Mouse (Mus musculus) midbrain, embryonic 13.5 days (tissue): ENCODE results near the gene Drd1. TPM values are rescaled to one million over a fixed set of nuclear protein-coding genes. Genes with fewer than 3 reads are reported as not detected.

ENCODE experiments used
- ATAC-seq: fragments of 200-750 bp; cut with Nextera tagmentation; 2 replicates; pipeline ENCODE4 v1.8.0; 2017; ENCODE audit warnings: mild to moderate bottlenecking, moderate TSS enrichment, moderate library complexity
- H3K27ac ChIP-seq: fragments of 300-500 bp; sonication (generic); 2 replicates; pipeline ENCODE4 v1.5.1; 2015; ENCODE audit warnings: inconsistent platforms, mild to moderate bottlenecking, moderate library complexity
- H3K27me3 ChIP-seq: fragments of 300-500 bp; sonication (generic); 2 replicates; pipeline ENCODE4 v1.6.1; 2015; ENCODE audit warnings: mild to moderate bottlenecking, inconsistent platforms
- H3K36me3 ChIP-seq: fragments of 300-500 bp; sonication (generic); 2 replicates; pipeline ENCODE4 v1.6.1; 2015; ENCODE audit warnings: mild to moderate bottlenecking, inconsistent platforms
- H3K4me1 ChIP-seq: fragments of 300-500 bp; sonication (generic); replicated peaks from 2 replicates; pipeline ENCODE4 v1.6.1; 2015; ENCODE audit warnings: inconsistent platforms
- H3K4me2 ChIP-seq: fragments of 300-500 bp; sonication (generic); replicated peaks from 2 replicates; pipeline ENCODE4 v1.6.1; 2015; ENCODE audit warnings: moderate library complexity, mild to moderate bottlenecking, inconsistent platforms
- H3K4me3 ChIP-seq: fragments of 300-500 bp; sonication (generic); replicated peaks from 2 replicates; pipeline ENCODE4 v1.5.1; 2015; ENCODE audit warnings: mild to moderate bottlenecking, inconsistent platforms
- H3K9ac ChIP-seq: fragments of 300-500 bp; sonication (generic); replicated peaks from 2 replicates; pipeline ENCODE4 v1.6.1; 2015; ENCODE audit warnings: mild to moderate bottlenecking, inconsistent platforms
- H3K9me3 ChIP-seq: fragments of 300-500 bp; sonication (generic); 2 replicates; pipeline ENCODE4 v1.6.1; 2016; ENCODE audit warnings: mild to moderate bottlenecking, inconsistent platforms
- WGBS: fragments of 180-500 bp; shearing (Covaris S2); methylation state at CpG from one replicate; pipeline ENCODE4 v1.1.7; 2015; 5-methylcytosine and 5-hydroxymethylcytosine counted together
- polyA plus RNA-seq: library from polyadenylated mRNA; unstranded; fragments of >200 nt; fragmentation: Nextera tagmentation; extraction: Ambion mirVana; gene quantifications from 2 replicates; pipeline ENCODE4 v1.2.1, GENCODE M21; 2015

Drd1 gene
- polyA plus RNA-seq = 1.2 and 2.0 TPM in 2 replicates

DNA sequence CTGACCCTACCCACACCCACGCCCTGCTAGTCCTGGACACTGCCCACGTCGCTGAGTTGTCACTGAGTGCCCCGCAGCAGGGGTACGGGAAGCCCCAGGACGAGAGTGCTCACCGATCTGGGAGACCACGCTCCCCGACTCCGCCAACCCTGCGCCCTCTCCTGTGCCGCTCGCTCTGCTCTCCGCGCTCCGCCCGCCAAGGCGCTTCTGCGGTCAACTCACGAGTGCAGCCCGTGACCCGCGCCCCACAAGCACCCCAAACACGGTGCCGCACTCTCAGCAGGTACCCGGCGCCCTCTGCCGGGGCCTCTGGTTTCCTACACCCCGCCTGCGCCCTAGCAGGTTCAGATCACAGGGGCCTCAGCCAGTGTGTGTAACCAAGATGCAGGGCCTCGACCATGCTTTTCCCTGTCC is at the start of gene Drd1:
Gene Drd1, minus strand, starts transcription at position 258 of the 414 bp plus-strand sequence.
- ATAC-seq = peak; percentile 89
- WGBS = under 1% methylated on average over 31 of the region's 31 CpGs
- Histone ChIP-seq H3K9me3 (no peaks in the 10 kb centered on the region), H3K9ac (peak within 1 kb of the TSS; percentile 63), H3K36me3 (no peaks in the 10 kb centered on the region), H3K4me3 (peak within 1 kb of the TSS; percentile 46), H3K27me3 (peaks cover 36% of the 10 kb centered on the region), H3K27ac (no peak within 1 kb of the TSS), H3K4me1 (peaks cover 19% of the 10 kb centered on the region), H3K4me2 (peak within 1 kb of the TSS; percentile 93)

- ATAC-seq = no peak
- Histone ChIP-seq H3K4me3 (no peak overlapping the region), H3K9me3 (no peaks in the 10 kb centered on the region), H3K27ac (no peak overlapping the region), H3K4me2 (no peak overlapping the region), H3K36me3 (peaks cover 43% of the 10 kb centered on the region), H3K9ac (no peak overlapping the region), H3K27me3 (no peaks in the 10 kb centered on the region), H3K4me1 (peaks cover 11% of the 10 kb centered on the region)
- WGBS = 90% methylated on average over 10 of the region's 10 CpGs
Measured at GRCm38 (mm10) chr13:54103866-54104265, 48.4 kb upstream of the Drd1 start.

- H3K9me3 ChIP-seq = no peaks in the 10 kb centered on the region
- H3K4me2 ChIP-seq = no peak overlapping the region
- no peak overlapping the region for H3K27ac ChIP-seq
- peaks cover 43% of the 10 kb centered on the region for H3K36me3 ChIP-seq
- ATAC-seq = no peak
- no peaks in the 10 kb centered on the region for H3K27me3 ChIP-seq
- H3K4me3 ChIP-seq = no peak overlapping the region
- WGBS = 91% methylated on average over 3 of the region's 3 CpGs
- H3K9ac ChIP-seq = no peak overlapping the region
- peaks cover 11% of the 10 kb centered on the region for H3K4me1 ChIP-seq
Measured at GRCm38 (mm10) chr13:54103271-54103670, 47.8 kb upstream of the Drd1 start.

DNA sequence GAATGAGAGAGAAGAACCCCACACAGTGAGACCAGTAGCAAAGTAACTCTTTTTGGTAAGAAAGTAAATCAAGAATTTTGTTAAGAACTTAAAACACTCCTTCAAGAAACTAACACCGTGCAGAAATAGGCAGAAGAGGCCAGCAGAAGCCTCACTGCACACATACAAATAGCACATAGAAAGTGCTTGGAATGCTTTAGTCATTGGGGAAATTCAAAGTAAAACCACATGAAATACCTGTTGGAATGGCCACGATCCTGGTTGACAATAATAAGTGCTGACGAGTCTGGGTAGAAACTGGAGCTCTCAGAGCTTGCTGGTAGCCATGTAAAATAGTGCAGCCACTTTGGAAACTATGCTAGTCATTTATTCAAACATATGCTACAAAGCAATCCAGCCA is 46.6 kb upstream of the Drd1 start:
- Histone ChIP-seq H3K9me3 (no peaks in the 10 kb centered on the region), H3K4me3 (no peak overlapping the region), H3K4me1 (peaks cover 11% of the 10 kb centered on the region), H3K4me2 (no peak overlapping the region), H3K27ac (no peak overlapping the region), H3K27me3 (no peaks in the 10 kb centered on the region), H3K9ac (no peak overlapping the region), H3K36me3 (peaks cover 46% of the 10 kb centered on the region)
- WGBS = 89% methylated on average over 3 of the region's 3 CpGs
- ATAC-seq = no peak

DNA sequence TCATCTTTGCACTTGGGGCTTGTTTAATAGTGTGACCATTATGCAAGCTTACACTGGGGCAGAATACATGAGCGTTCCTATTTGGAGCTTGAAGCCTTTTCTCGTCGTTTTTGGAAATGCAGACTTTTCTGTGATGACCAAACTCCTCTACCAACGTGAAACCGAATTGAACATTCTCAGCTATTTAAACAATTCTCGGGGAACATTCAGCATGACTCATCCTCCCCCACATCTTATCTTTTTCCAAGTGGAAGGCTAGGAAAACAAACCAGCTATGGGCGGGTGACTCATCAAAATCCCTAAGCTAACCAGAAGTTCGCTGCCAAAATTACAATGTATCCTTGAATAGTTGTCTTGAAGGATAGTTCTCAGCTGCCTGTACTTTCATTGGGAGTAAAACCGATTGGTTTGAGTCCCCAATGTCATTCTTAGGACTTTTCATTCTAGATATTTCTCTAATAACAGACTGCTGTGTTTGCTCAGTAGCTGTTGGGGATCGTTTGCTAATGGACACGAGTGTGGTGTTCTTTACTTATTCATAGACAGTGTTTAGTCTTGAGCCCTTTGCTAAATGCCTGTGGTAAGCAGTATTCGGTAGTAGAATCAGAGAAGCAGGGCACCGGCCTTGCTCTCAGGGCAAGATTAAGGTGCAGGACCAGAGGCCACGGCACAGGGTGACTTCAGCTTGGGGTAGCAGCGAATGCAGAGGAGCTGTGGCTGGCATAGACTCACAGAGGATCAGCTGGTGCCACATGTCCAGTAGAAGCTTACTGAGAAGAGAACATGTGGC is 45.7 kb upstream of the Drd1 start:
- Histone ChIP-seq H3K9me3 (no peaks in the 10 kb centered on the region), H3K27ac (no peak overlapping the region), H3K4me1 (peaks cover 11% of the 10 kb centered on the region), H3K4me3 (no peak overlapping the region), H3K36me3 (peaks cover 47% of the 10 kb centered on the region), H3K4me2 (no peak overlapping the region), H3K9ac (no peak overlapping the region), H3K27me3 (no peaks in the 10 kb centered on the region)
- 94% methylated on average over 15 of the region's 15 CpGs for WGBS
- no peak for ATAC-seq

GRCm38 (mm10) chr13:54097797-54098196 is 42.3 kb upstream of the Drd1 start:
- H3K9ac ChIP-seq = no peak overlapping the region
- no peaks in the 10 kb centered on the region for H3K9me3 ChIP-seq
- H3K4me1 ChIP-seq = peaks cover 11% of the 10 kb centered on the region
- ATAC-seq = no peak
- H3K27me3 ChIP-seq = no peaks in the 10 kb centered on the region
- WGBS = 92% methylated on average over 6 of the region's 6 CpGs
- no peak overlapping the region for H3K4me2 ChIP-seq
- H3K36me3 ChIP-seq = peaks cover 67% of the 10 kb centered on the region
- no peak overlapping the region for H3K4me3 ChIP-seq
- H3K27ac ChIP-seq = no peak overlapping the region

DNA sequence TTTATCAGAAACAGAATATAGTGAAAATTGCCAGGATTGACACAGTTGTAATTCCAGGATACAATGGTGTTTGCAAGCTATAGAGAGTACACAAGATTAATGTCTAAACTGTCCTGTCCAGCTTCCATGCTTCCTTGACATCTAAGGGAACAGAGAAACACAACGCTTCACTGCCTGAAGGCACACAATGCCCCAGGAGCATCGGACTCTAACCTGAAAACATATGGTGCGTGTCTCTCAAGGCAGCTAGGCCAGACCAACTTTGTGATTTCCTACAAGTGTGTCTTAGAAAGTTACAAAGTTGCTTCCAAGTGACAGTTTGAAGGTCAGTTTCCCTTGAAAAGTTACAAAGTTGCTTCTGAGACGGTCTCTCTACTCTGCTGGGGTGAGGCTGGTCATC is 41.7 kb upstream of the Drd1 start:
- WGBS = 94% methylated on average over 4 of the region's 4 CpGs
- peaks cover 11% of the 10 kb centered on the region for H3K4me1 ChIP-seq
- no peak overlapping the region for H3K27ac ChIP-seq
- no peaks in the 10 kb centered on the region for H3K9me3 ChIP-seq
- peaks cover 73% of the 10 kb centered on the region for H3K36me3 ChIP-seq
- ATAC-seq = no peak
- H3K4me3 ChIP-seq = no peak overlapping the region
- no peak overlapping the region for H3K9ac ChIP-seq
- H3K27me3 ChIP-seq = no peaks in the 10 kb centered on the region
- no peak overlapping the region for H3K4me2 ChIP-seq

DNA sequence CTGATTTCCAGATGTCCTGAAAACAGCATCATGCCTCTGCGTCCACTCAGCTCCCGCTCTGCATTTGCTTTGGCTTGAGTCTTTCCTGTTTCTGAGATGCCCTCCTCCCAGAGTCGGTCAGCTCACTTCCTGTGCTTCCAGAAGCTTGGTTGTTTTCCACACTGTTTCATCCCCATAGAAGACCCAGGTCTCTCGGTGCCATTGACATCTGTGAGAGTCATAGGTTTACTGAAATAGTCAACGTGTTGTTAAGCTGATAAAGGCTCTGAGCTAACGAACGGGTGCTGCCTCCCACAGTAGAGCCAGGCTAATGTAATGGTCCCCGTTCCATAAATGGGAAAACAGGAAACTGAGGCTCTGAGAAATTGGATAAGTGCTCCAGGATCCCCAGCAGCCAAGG is 40.2 kb upstream of the Drd1 start:
- H3K9ac ChIP-seq = no peak overlapping the region
- H3K27me3 ChIP-seq = no peaks in the 10 kb centered on the region
- peaks cover 11% of the 10 kb centered on the region for H3K4me1 ChIP-seq
- no peak overlapping the region for H3K4me3 ChIP-seq
- 93% methylated on average over 8 of the region's 8 CpGs for WGBS
- H3K9me3 ChIP-seq = no peaks in the 10 kb centered on the region
- H3K4me2 ChIP-seq = no peak overlapping the region
- peaks cover 81% of the 10 kb centered on the region for H3K36me3 ChIP-seq
- no peak for ATAC-seq
- H3K27ac ChIP-seq = no peak overlapping the region

DNA sequence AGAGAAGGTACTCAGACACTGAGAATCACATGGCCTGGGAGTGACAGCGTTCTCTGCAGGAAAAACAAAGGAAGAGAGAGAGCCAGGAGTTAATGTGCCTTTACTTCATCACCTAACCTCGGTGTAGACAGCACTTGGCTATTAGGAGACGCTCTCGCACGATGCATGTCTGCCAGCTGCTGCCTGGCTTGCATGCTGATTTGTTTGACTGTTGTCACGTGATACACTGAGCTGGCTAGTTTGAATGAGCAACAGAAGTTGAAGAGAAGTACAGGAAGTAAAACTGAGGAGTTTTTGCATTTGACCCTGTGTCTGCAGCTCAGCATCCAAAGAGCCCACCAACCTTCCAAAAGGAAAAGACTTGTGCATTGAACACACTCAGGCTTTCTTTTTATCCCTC is 39.5 kb upstream of the Drd1 start:
- H3K4me2 ChIP-seq = no peak overlapping the region
- ATAC-seq = no peak
- H3K27me3 ChIP-seq = no peaks in the 10 kb centered on the region
- WGBS = 87% methylated on average over 6 of the region's 6 CpGs
- no peak overlapping the region for H3K4me3 ChIP-seq
- H3K9ac ChIP-seq = peak overlapping the region; percentile 36; the same call in 1 of the 2 replicates
- no peak overlapping the region for H3K27ac ChIP-seq
- H3K9me3 ChIP-seq = no peaks in the 10 kb centered on the region
- H3K36me3 ChIP-seq = peaks cover 81% of the 10 kb centered on the region
- peaks cover 9% of the 10 kb centered on the region for H3K4me1 ChIP-seq

DNA sequence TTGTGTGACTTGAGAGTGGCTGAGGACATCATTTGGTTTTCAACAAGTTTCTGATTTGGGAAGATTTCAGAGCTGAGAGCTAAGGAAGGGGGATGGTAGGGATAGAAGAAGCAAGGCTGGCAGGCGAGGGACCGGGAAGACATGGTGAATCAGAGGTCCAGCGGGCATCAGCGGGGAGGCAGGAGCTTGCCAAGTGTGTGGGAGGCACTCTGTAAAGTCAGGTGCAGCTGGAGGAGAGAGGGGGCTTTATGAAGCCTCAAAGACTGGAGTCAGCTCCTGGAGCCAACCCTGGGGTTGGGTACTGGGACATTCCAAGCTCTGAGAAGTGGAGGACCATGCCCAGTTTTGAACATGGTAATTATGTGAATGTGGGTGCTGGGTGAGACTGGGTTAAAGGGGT is 38.8 kb upstream of the Drd1 start:
- WGBS = 92% methylated on average over 4 of the region's 4 CpGs
- Histone ChIP-seq H3K9me3 (no peaks in the 10 kb centered on the region), H3K36me3 (peaks cover 84% of the 10 kb centered on the region), H3K27me3 (no peaks in the 10 kb centered on the region), H3K4me2 (no peak overlapping the region), H3K27ac (no peak overlapping the region), H3K4me1 (0 out of 2 replicates have a peak, but pooled peaks cover 2% of the 10 kb centered on the region), H3K9ac (no peak overlapping the region), H3K4me3 (no peak overlapping the region)
- ATAC-seq = no peak

- no peak for ATAC-seq
- peaks cover 90% of the 10 kb centered on the region for H3K36me3 ChIP-seq
Measured at GRCm38 (mm10) chr13:54091719-54092118, 36.2 kb upstream of the Drd1 start.

DNA sequence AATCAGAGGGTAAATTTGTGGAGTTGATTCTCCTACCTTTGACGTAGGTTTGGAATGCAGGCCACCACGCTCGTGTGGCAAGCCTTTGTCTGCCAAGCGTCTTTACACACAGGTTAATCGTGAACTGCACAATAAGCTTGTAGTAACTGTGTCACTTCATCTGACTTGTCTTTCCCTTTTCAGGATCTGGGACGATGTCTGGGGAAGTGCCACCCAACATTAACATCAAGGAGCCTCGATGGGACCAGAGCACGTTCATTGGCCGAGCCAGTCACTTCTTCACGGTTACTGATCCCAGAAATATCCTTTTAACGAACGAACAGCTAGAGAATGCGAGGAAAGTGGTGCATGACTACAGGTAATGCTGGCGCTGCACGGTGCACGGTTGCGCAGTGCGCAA is 29.8 kb upstream of the Drd1 start:
- no peaks in the 10 kb centered on the region for H3K27me3 ChIP-seq
- ATAC-seq = no peak
- WGBS = 91% methylated on average over 18 of the region's 18 CpGs

More at GRCm38 (mm10) chr13:54091719-54092118, 36.2 kb upstream of the Drd1 start:
- Histone ChIP-seq H3K9me3 (no peaks in the 10 kb centered on the region), H3K4me3 (no peak overlapping the region), H3K9ac (no peak overlapping the region), H3K4me1 (no peaks in the 10 kb centered on the region), H3K4me2 (no peak overlapping the region), H3K27me3 (no peaks in the 10 kb centered on the region), H3K27ac (no peak overlapping the region)
- 84% methylated on average over 6 of the region's 6 CpGs for WGBS

GRCm38 (mm10) chr13:54084826-54085225 is 29.3 kb upstream of the Drd1 start:
- Histone ChIP-seq H3K4me2 (no peak overlapping the region), H3K9ac (no peak overlapping the region), H3K4me1 (peaks cover 12% of the 10 kb centered on the region), H3K27ac (no peak overlapping the region), H3K9me3 (no peaks in the 10 kb centered on the region), H3K4me3 (no peak overlapping the region), H3K27me3 (no peaks in the 10 kb centered on the region), H3K36me3 (peaks cover 45% of the 10 kb centered on the region)
- no peak for ATAC-seq
- WGBS = 88% methylated on average over 5 of the region's 5 CpGs

More for the DNA sequence above, 29.8 kb upstream of the Drd1 start:
- Histone ChIP-seq H3K27ac (no peak overlapping the region), H3K4me3 (no peak overlapping the region), H3K9ac (no peak overlapping the region), H3K36me3 (peaks cover 48% of the 10 kb centered on the region), H3K9me3 (no peaks in the 10 kb centered on the region), H3K4me1 (peaks cover 9% of the 10 kb centered on the region), H3K4me2 (no peak overlapping the region)
